Mouse (Mus musculus) cerebellum, adult 2 months (tissue): ENCODE results near the gene Itgb2. TPM values are rescaled to one million over a fixed set of nuclear protein-coding genes. Genes with fewer than 3 reads are reported as not detected.

Experiments
- DNase-seq, 2 experiments: peaks; one replicate each; pipeline ENCODE4 v3.0.0; 2021
- H3K27ac ChIP-seq: fragments of 200-500 bp; 2 replicates; pipeline ENCODE4 v1.5.1; 2012; ENCODE audit warnings: low read length, control low read depth, inconsistent platforms; ENCODE audit not compliant: insufficient read depth
- H3K27me3 ChIP-seq: fragments of 200-500 bp; 2 replicates; pipeline ENCODE4 v1.6.1; 2012; ENCODE audit warnings: inconsistent platforms, mild to moderate bottlenecking, low read length, moderate library complexity; ENCODE audit not compliant: control insufficient read depth, insufficient read depth
- H3K4me1 ChIP-seq: fragments of 200-500 bp; 2 replicates; pipeline ENCODE4 v1.6.1; 2011; ENCODE audit warnings: low read length; ENCODE audit not compliant: control insufficient read depth, insufficient read depth
- H3K4me3 ChIP-seq: fragments of 200-500 bp; replicated peaks from 2 replicates; pipeline ENCODE3; 2011; ENCODE audit warnings: mild to moderate bottlenecking, low read depth, low read length, control low read depth; ENCODE audit not compliant: insufficient read depth
- CTCF ChIP-seq: fragments of 200-500 bp; IDR thresholded peaks from 2 replicates; pipeline ENCODE4 v1.5.1; 2011; ENCODE audit warnings: low read depth, mild to moderate bottlenecking, control low read depth, low read length, moderate library complexity, borderline replicate concordance; ENCODE audit not compliant: insufficient read depth
- POLR2A ChIP-seq: fragments of 200-500 bp; IDR thresholded peaks from 2 replicates; pipeline ENCODE4 v1.6.1; 2011; ENCODE audit warnings: low read length, control low read depth, borderline replicate concordance; ENCODE audit not compliant: insufficient read depth
- WGBS: fragments of 180-500 bp; shearing (Covaris S2); methylation state at CpG from one replicate; pipeline ENCODE4 v1.1.7; 2018; 5-methylcytosine and 5-hydroxymethylcytosine counted together
- polyA plus RNA-seq: library from polyadenylated mRNA; depleted of rRNA; stranded (reverse); fragments of >200 nt; gene quantifications from 2 replicates; pipeline ENCODE4 v1.2.3, GENCODE M21; 2012

The Itgb2 gene
- polyA plus RNA-seq, 1 experiment, result 2.3 TPM

- H3K4me1 ChIP-seq, result peaks cover 10% of the 10 kb centered on the region
- TF ChIP-seq POLR2A (no peak), CTCF (no peak)
- no peak overlapping the region for H3K27ac ChIP-seq
- 79% methylated on average over 10 of the region's 10 CpGs for WGBS
- H3K27me3 ChIP-seq, result no peaks in the 10 kb centered on the region
- no peak for DNase-seq
- no peak overlapping the region for H3K4me3 ChIP-seq
These were observed 12.0 kb downstream of the Itgb2 start for GRCm38 (mm10) chr10:77541864-77542666.

- Histone ChIP-seq H3K27me3 (no peaks in the 10 kb centered on the region), H3K4me3 (no peak overlapping the region), H3K27ac (no peak overlapping the region), H3K4me1 (peaks cover 10% of the 10 kb centered on the region)
- WGBS, result 64% methylated on average over 7 of the region's 7 CpGs
- no peak for DNase-seq
- TF ChIP-seq POLR2A, result no peak
- peak; percentile 44; the same call in 1 of the 2 replicates for TF ChIP-seq CTCF
These were observed 13.2 kb downstream of the Itgb2 start for GRCm38 (mm10) chr10:77543226-77543625.

GRCm38 (mm10) chr10:77544916-77545315, 14.9 kb downstream of the Itgb2 start:
- Histone ChIP-seq H3K27ac (peak overlapping the region; percentile 89), H3K27me3 (no peaks in the 10 kb centered on the region), H3K4me1 (peaks cover 4% of the 10 kb centered on the region; the same call in 1 of the 2 replicates), H3K4me3 (no peak overlapping the region)
- DNase-seq, result peak; percentile 73 to 87
- no peak for TF ChIP-seq CTCF
- no peak for TF ChIP-seq POLR2A
- 8% methylated on average over 5 of the region's 5 CpGs for WGBS

- TF ChIP-seq POLR2A, result no peak
- no peak for TF ChIP-seq CTCF
- 75% methylated on average over 10 of the region's 10 CpGs for WGBS
- H3K27ac ChIP-seq, result no peak overlapping the region
- peaks cover 4% of the 10 kb centered on the region; the same call in 1 of the 2 replicates for H3K4me1 ChIP-seq
- no peak overlapping the region for H3K4me3 ChIP-seq
- DNase-seq, result no peak
- no peaks in the 10 kb centered on the region for H3K27me3 ChIP-seq
These were observed 18.5 kb downstream of the Itgb2 start for GRCm38 (mm10) chr10:77548576-77548975.

- DNase-seq, result no peak
- H3K27me3 ChIP-seq, result no peaks in the 10 kb centered on the region
- TF ChIP-seq POLR2A (no peak), CTCF (no peak)
- no peak overlapping the region for H3K27ac ChIP-seq
- H3K4me1 ChIP-seq, result no peaks in the 10 kb centered on the region
- H3K4me3 ChIP-seq, result no peak overlapping the region
- 60% methylated on average over 11 of the region's 11 CpGs for WGBS
These were observed 20.8 kb downstream of the Itgb2 start for GRCm38 (mm10) chr10:77550874-77551273.

- WGBS, result 91% methylated on average over 5 of the region's 5 CpGs
- TF ChIP-seq CTCF (no peak), POLR2A (no peak)
- Histone ChIP-seq H3K4me1 (no peaks in the 10 kb centered on the region), H3K27me3 (no peaks in the 10 kb centered on the region), H3K27ac (no peak overlapping the region), H3K4me3 (no peak overlapping the region)
- DNase-seq, result no peak
These were observed 22.1 kb downstream of the Itgb2 start for GRCm38 (mm10) chr10:77552162-77552561.

GRCm38 (mm10) chr10:77553285-77553684, 23.2 kb downstream of the Itgb2 start:
- DNase-seq, result no peak
- Histone ChIP-seq H3K4me1 (no peaks in the 10 kb centered on the region), H3K27ac (no peak overlapping the region), H3K27me3 (no peaks in the 10 kb centered on the region), H3K4me3 (no peak overlapping the region)
- TF ChIP-seq CTCF (no peak), POLR2A (no peak)
- 77% methylated on average over 4 of the region's 4 CpGs for WGBS

GRCm38 (mm10) chr10:77554918-77555317, 24.9 kb downstream of the Itgb2 start:
- no peak for DNase-seq
- Histone ChIP-seq H3K27ac (no peak overlapping the region), H3K4me1 (no peaks in the 10 kb centered on the region), H3K27me3 (no peaks in the 10 kb centered on the region), H3K4me3 (no peak overlapping the region)
- 91% methylated on average over 4 of the region's 4 CpGs for WGBS
- TF ChIP-seq POLR2A, result no peak
- no peak for TF ChIP-seq CTCF

GRCm38 (mm10) chr10:77556631-77557030, 26.6 kb downstream of the Itgb2 start:
- 83% methylated on average over 7 of the region's 7 CpGs for WGBS
- Histone ChIP-seq H3K27me3 (no peaks in the 10 kb centered on the region), H3K4me1 (no peaks in the 10 kb centered on the region), H3K27ac (no peak overlapping the region), H3K4me3 (no peak overlapping the region)
- TF ChIP-seq CTCF (no peak), POLR2A (no peak)
- DNase-seq, result no peak
